Mouse (Mus musculus) kidney, adult 9 months (tissue): ENCODE measurements at regions not wholly inside any gene's neighbourhood (a gene's known extent, or its start where the extent isn't known, plus 50 kb on each side); places are given as distances from the start of the nearest gene placed in this dataset.
A peak's percentile ranks its signal among the peaks of the same experiment; 100 is the strongest.

Experiments used
- DNase-seq: peaks from one replicate; pipeline ENCODE4 v3.0.0; 2022

DNA sequence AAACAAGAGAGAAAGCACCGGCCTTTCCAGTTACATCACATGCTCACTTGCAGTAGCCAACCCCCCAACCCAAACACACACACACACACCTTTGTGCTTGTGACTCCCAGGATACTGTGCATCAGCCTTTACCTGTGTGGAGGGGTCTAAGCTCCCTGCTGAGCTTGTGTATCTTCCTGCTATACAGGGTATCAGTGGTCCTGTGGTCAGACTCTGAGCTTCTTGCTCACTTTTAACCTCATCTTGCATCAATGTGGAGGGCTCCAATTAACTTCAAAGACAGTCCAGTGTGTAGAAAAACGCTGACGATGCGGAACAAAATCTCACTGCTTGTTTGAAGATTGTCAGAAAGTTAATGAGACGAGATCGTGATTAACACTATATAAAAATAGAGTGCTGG is 71.4 kb upstream of the Gypa start:
- DNase-seq = no peak

DNA sequence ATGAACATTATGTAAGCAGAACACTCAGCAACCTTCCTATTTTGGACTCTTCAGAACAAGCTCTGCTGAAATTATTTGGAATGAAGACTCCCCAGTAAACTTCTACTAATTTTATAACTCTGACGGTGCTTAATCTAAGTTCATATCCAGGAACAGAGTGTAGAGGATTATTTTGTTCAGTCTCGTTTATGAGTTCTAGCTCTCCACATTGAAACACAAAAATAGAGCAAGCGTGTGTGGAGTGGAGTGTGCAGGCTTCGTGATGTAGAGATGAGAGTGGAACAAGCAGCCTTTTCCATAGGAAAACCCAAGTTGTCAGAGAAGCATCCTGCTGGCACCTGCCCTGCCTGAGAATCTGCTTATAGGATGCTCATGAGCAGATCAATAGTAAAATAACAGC is 77.5 kb upstream of the Gypa start:
- DNase-seq = no peak

DNA sequence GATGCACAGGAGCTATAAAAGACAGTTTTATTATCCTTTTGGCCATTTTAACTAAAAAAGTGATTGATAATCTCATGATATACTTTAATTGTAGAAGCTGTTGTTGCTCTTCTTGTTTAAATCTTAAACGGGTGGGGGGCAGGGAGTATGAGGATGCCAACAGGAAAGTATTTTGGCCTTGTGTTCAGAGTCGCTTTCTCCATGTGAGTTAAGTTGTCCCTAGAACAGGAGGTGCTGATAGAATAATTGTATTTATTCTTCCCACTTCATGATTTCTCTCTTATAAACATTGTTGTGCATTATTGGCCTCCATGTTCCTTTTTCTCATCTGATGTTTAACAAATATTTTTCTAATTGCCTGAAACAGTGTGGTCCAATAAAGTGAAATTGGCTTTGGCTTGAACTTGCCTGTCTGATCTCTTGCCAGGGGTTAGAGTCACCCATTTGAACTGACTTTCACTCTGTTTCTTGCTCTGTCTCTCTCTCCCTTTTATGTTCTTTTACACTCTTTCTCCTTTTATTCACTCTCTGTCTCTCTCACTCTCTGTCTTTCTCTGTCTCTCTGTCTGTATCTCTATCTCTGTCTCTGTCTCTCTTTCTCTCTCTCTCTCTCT is 93.9 kb upstream of the Gypa start:
- no peak for DNase-seq

DNA sequence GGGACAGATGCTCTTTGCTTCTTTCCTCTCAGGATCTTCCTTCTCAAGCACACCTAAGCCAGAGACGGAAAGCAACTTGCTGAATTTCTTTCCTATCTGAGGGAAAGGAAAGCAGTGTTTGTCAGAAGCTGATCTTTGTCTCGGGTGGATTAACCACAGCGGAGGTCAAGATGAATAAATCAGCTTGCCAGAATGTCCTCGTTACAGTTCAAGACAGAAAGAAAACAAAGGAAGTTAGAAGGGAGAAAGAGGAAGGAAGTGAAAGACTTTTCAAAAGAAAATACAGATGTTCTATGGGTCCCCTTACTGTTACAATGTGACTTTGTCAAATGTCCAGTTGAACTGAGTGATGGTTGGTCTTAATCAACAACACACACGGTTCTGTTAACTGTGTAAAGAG is 98.6 kb upstream of the Gypa start:
- DNase-seq = no peak

DNA sequence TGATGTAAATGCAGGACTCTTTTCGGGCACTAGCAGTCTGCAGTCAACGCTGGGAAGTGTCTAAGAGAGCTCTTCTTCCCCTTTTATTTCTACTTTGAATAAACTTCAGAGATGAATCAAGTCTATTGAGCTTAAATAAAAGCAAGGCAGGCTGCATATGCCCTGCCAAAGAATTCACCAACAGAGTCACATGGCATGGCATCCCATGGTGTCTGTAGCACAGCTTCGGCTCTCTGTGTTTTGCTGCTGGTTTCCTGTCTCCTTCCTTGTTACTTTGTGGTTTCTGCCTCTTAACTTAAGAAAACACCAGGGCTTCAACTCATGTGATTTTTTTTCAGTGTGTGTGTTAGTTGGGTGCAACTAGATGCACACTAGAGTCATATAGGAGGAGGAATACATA is 100.5 kb upstream of the Gypa start:
- no peak for DNase-seq

DNA sequence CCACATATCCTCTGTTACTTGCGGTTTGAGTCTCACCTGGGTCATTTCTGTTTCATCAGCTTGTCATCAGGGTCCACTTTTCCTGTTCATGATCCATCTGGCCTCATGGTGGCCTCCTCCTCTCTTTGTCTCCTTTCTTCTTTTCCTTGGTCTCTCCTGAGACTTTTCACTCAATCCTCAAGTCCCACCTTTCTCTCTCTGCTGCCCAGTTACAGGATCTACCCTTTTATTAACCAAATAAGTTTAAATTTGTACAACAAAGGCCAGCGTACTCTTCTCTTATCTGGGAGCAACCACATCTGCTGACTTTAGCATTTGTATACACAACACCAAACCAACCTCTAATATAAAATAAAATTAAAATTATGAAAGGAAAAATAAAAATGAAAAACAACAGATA is 124.4 kb upstream of the Gypa start:
- DNase-seq = no peak

DNA sequence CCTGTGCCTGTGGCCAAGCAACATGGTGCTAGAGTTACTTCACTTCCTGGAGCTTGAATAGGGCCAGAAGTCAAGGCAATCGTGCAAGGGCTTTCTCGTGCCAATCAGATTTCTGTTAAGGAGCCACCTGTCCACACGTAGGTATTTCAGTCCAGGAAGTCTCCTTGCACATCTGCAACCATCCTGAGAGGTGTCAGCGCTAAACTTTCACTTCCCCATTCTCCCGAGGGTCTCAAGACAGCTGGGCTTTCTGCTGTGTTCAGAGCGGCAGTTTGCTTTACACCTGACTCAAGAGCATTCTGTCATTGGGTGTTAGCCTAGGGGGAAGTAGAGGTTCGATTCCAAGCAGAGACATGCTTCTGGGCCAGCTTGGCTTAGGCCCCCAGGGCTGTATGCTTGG is 129.5 kb upstream of the Gypa start:
- DNase-seq = no peak

DNA sequence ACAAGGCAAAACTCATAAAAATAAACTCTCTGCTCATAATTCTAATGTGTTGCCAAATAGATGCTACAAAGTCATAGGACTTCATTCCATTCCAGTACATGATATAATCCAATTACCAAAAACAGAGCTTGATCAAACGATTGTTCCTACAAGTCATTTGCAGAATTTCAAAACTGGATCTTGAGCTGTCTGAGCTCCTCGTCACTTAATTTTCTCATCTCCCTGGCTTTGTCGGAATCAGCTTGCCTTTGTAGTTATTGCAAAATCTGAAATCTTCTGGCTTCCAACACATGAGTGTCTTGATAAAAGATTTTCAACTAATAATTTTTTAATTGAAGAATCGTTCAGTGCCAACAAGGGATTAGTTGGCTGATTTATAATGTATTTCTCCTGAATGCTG is 150.3 kb upstream of the Gypa start:
- no peak for DNase-seq

DNA sequence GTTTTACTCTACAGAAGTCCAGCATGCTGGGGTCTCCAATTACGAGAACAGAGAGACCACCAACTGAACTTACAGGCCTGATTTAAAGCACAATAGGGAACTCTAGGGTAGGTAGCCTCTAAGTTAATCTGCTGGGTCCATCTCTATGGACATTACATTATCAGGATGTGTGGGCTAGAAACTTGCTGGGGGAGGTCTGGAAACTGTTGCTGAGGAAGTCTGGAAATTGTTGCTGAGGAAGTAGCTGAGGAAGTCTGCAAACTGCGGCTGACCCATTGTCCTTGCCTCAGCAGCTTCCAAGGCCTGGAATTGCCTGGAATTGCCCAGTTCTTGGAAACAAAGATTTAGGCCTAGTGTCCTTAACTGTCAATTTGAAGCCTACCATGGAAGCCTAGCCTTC is 155.7 kb upstream of the Gypa start:
- DNase-seq = no peak

DNA sequence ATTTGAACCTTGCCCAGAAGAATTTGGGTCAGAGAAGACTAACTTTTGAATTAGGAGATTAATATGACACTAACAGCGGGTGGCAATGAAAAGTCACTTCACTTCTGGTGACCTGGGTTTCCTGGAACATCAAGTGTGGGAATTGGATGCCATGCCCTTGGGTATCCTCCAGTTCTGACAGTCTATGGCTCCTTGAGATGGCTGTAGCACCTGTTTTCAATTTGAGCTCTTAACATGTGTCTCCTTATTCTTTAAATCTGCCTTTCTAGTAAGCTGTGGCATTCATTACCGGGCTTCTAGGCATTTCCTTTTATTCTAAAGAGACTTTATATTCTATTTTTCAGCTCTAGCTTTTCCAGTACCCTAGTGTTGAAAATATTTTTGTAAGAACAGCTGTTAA is 164.9 kb upstream of the Gypa start:
- DNase-seq = no peak

DNA sequence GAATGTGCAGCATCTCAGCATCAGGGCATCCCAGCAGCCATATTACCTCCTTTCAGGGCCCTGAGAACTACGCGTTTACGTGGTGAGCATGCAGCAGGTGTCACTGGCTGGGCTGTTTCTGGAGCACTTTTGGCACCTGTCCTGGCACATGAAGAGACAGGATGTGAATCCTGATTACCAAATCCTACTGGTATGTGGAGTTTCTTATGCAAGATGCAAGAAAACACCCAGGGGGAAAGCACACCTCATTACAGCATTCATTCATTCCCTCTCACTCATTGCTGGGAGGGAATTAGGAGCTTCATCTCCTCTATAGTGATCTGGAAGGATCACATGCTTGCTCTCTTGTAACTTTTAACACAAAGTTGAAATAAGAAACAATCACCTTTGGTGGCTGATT is 167.7 kb upstream of the Gypa start:
- DNase-seq = no peak

DNA sequence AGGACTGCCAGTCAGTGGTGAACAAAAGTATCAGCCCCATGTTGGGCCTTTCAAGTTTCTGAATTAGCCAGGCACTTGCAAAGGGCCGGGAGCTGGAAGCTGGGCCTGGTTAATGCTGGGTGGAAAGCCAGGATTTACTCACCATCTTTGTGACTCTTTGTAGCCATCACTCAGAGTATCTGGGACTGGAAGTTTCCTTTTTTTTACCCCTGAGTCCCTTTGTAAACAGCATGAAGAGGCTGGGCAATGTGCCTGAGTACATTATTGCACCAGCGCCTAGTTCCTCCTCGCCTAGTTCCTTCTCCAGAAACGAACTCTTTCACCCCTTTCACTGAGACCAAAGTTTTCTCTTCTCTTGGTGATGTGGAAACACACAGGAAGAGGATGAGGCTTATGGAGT is 168.4 kb upstream of the Gypa start:
- DNase-seq = no peak

DNA sequence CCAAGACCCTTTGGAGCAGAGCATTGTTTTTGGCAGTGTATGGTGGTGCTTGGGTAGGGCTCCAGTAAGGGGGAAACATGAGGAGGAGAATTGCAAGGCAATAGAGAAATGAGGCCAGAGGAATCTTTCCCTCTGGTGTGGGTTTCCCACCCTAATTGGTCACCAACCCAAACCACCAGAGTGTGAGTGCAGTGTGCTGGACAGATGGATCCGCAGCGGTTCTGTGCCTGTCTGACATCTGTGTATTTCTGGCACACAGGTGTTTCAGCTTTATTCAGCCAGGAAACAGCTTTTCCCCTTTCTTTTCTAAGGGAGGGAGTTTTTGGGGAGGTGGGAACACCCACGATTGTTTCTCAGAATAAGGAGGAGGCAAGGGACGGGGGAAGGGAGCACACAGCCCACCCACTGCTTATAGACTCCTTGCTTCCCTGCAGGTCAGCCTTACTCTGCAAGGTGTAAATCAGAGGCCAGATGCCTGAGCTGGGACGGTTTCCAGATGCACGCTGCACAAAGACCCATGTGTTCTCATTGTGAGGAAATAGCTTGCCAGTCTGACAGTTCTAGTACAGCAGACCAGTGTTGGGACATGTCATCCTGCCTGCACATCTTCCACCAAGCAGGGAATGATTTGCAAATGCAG is 175.2 kb upstream of the Gypa start:
- DNase-seq = no peak

DNA sequence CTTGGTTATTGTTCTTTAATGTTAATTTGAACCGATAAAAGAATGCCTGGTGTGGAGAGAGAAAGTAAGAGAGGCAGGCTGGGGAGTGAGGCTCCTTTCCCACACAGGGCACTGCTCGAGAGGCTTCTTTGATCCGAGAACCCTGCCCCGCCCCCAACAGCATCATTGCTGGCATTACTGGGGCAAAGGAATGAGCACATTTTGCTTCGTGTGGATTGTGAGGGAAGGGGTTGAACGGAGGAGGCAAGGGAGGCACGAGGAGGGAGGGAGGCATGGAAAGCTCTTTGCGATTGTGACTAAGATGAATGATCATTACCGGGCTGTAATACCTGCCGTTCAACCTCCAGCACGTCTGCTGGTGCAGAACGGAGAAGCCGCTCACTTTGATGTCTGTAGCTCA is 178.2 kb upstream of the Gypa start:
- DNase-seq = no peak

DNA sequence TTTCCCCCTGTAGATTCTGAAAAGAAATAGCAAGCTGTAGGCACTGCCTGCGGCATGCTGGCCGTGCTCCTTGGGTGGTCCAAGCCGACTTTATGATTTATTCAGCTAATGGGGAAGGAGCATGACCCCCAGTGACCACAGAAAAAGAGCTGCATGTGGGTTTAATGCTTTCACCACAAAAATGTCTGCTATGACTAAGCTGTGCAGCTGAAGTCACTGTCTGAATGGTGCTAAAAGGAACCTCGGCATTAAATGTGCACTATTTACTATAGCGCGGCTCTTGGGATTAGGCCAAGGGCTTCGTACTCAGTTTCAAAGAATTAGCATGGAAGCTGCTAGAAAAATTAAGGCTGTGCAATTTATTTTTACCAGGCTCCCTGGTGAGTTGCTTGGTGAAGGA is 178.8 kb upstream of the Gypa start:
- DNase-seq = peak; percentile 22

DNA sequence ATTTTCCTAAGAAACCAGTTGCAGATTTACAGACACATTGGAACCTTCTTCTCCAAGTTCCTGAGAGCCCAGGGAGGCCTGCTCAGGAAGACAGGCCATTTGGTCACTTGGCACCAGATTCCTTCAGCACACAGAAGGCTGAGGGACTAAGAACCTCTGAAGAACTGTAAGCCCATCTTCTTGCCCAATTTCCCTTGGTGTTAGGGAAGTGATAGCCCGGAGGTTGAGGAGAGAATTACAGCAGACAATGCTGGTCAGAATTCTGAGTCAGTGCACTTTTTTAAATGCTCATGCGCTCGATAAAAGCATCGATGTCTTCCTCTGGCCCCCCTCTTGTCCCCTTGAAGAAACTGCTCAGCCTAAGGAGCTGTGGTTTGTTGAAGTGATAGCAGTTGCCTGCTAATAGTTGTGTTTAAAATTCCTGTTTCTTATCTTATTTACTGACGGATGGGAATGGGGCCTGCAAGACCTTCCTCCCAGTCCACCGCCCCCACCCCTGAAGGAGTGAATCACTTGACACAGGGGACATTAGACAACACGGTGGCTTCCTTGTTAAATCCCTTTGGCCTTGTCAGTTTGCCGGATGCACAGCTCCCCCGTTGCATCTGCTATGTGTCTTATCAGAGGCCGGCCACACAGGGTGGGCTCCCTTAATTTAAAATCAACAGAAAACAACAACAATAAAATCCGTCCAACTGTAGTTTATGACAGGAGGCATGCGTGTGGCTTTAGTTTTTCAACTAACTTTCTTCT is 179.5 kb upstream of the Gypa start:
- peak; percentile 2 for DNase-seq

DNA sequence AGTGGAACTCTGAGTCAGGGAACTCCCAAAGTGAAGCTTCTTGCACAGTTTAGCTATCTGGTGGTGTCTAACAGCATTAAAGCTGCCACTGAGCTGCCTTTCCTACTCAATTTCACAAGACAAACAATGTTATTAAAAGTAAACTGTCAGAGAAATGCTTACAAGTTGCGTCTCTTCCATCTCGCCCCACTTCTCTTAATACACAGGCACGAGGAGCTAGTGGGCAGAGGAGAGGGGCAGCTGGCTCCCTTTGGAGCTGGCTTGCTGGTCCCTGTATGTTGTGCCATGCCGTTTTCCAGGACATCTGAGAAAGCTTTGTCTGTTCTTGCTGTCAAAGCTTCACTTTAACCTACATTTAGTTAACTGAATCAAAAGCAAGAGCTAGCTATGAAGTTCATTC is 185.8 kb upstream of the Gypa start:
- DNase-seq = no peak

DNA sequence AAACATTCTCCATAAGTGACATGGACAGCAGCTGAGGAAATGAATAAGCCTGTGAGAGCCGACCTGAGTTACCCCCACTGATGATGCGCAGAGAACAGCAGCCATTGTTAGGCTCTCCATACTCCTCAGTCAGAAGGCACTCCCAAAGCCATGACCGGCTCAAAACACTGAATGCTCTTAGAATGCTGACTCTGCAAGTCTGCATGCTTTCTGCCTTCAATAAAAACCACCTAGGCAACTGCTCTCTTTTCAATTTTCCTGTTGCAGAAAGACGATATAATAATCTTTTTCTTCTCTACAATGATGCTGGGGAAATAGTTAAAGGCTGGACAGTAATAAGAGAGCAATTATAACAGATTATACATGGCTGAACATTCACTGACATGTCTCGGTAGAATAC is 195.0 kb upstream of the Gypa start:
- DNase-seq = no peak

DNA sequence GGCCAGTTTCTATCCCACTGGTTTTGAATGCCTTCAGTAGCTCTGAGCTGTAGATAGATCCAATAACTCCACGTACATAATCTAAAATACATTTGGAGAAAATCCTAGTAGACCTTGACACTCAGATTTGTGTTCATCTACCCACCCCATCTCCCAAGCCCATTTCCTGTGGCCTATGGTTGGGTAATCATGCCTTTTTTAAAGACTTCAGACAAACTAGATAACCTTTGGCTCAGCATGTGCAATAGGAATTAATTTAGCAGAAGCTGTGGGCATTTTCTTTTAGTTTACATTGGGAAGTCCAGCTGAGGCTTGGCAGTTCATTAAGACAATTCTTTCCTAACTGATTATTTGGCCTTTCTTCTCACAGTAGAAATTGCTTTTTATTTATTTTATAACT is 203.3 kb upstream of the Gypa start:
- DNase-seq = no peak

DNA sequence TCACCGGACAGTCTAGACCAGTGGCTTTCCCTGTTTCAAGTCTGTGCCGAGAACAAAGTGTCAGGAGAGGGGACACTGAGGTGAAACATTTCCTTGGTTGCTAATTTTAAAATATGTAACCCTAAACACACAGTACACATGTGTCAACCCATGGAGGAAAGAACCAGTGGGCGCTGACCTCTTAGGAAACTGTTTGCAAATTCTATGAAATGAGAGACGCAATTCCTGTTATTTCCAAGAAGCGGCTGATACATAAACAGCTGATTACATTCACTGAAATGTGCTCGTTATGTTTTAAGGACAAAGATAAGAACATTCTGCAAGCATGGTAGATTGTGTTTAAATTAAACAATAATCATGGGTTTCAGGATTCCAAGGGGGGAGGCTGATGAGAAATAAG is 204.3 kb upstream of the Gypa start:
- no peak for DNase-seq

DNA sequence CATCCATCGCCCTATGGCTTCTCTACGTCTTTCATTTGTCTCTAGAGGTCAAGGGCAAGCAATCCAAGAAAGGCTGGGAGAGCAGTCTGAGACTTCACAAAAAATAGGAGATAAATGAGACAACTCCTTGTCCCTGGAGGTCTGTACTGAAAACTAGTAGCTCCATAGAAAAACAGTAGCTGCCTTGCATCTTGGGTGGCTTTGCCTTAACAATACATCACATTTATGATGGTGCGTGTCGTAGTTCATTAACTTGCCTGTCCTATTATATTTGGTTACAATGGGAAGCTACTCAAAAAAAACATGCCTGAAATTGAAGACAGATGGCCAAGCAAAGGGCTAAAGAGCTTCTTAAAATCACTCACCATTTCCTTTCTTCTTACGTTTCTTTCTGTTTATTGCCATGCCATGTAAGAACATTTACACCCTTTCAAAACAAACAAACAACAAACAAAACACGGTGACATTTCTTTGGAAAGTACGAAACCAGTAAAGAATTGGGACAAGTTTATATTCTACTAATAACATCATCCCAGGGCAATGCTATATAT is 211.2 kb upstream of the Hhip start:
- no peak for DNase-seq

DNA sequence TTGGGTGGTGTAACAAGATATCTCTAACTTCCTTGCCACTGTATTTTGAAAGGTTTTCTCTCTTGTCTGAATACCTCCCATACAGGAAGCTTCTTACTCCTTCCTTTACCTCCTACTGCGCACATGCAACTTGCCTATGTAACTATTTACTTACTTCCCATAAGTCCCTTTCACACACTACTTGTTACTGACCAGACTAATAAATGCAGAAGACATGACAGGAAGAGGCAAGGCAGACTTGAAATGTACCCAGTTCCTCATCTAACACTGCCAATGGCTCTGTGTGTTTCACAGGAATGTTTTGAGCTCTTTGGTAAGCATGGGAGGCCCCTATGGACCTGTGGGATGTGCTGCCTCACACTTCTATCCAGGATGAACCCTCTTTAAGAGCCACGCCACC is 207.1 kb upstream of the Hhip start:
- DNase-seq = no peak

DNA sequence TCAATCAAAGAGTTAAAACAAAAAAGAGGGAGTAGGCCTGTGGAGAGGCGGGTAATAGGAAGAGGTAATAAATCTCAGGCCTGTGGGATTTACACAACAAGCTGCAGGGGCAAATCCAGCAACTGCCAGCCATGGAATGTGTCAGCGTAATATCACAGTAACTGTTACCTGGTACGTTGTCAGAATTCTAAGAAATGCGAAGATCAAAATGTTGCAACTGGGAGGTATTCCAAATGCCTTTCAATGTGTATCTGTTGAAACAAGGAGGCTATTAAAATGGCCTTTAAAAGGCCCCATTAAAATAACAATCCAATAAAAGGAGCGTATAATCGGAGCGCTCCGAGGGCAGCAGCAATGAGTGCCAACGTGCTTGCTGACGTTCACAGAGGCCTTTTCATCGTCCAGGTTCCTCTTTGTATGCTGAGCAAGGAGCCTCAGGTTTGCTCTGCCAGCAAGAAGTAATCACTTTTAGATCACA is 205.7 kb upstream of the Hhip start:
- DNase-seq = no peak

DNA sequence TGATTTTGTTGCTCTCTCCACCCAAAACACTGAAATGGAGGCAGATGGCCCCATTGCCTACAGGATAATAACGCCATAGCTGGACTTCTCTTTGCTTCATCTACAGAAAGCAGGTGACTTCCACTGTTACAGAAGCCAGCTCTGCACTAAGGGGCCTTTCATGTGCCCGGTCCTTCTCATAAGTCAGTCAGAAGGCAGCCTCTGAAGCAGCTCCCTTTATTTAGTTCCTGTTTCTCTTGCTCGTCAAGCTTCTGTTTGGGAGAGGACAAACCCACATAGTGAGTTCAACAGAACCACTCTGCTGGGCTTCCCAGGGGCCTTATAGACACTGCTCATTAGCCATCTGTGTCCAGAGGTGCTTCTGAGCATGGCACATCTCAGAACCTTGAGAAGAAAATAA is 205.1 kb upstream of the Hhip start:
- no peak for DNase-seq
